Mouse (Mus musculus) heart, embryonic 12.5 days (tissue): ENCODE data around the gene Mbnl1. TPM values are rescaled to one million over a fixed set of nuclear protein-coding genes. Genes with fewer than 3 reads are reported as not detected.

ENCODE experiments used
- ATAC-seq: fragments of 200-750 bp; cut with Nextera tagmentation; 2 replicates; pipeline ENCODE4 v1.8.0; 2017; ENCODE audit warnings: moderate TSS enrichment, moderate library complexity; ENCODE audit not compliant: insufficient number of reproducible peaks, low FRiP score
- H3K27ac ChIP-seq: fragments of 300-500 bp; sonication (generic); 2 replicates; pipeline ENCODE4 v1.5.1; 2016; ENCODE audit warnings: mild to moderate bottlenecking, moderate library complexity; ENCODE audit not compliant: poor library complexity, severe bottlenecking
- H3K27me3 ChIP-seq: fragments of 300-500 bp; sonication (generic); replicated peaks from 2 replicates; pipeline ENCODE4 v1.6.1; 2016; ENCODE audit warnings: mild to moderate bottlenecking, moderate library complexity
- H3K36me3 ChIP-seq: fragments of 300-500 bp; sonication (generic); 2 replicates; pipeline ENCODE4 v1.6.1; 2016; ENCODE audit warnings: mild to moderate bottlenecking, moderate library complexity
- H3K4me1 ChIP-seq: fragments of 300-500 bp; sonication (generic); replicated peaks from 2 replicates; pipeline ENCODE4 v1.6.1; 2016; ENCODE audit warnings: mild to moderate bottlenecking
- H3K4me2 ChIP-seq: fragments of 300-500 bp; sonication (generic); 2 replicates; pipeline ENCODE4 v1.6.1; 2016; ENCODE audit warnings: mild to moderate bottlenecking, moderate library complexity
- H3K4me3 ChIP-seq: fragments of 300-500 bp; sonication (generic); 2 replicates; pipeline ENCODE4 v1.5.1; 2016; ENCODE audit warnings: mild to moderate bottlenecking
- H3K9ac ChIP-seq: fragments of 300-500 bp; sonication (generic); 2 replicates; pipeline ENCODE4 v1.6.1; 2016; ENCODE audit warnings: mild to moderate bottlenecking, moderate library complexity
- H3K9me3 ChIP-seq: fragments of 300-500 bp; sonication (generic); replicated peaks from 2 replicates; pipeline ENCODE4 v1.6.1; 2016; ENCODE audit warnings: mild to moderate bottlenecking, moderate library complexity
- WGBS: fragments of 180-500 bp; shearing (Covaris S2); methylation state at CpG from one replicate; pipeline ENCODE4 v1.1.7; 2016; 5-methylcytosine and 5-hydroxymethylcytosine counted together
- polyA plus RNA-seq: library from polyadenylated mRNA; unstranded; fragments of >200 nt; fragmentation: Nextera tagmentation; extraction: Ambion mirVana; gene quantifications from 2 replicates; pipeline ENCODE4 v1.2.1, GENCODE M21; 2016

Mbnl1 gene
- polyA plus RNA-seq, 1 experiment from 2014 or later = 77.4 TPM

- no peak overlapping the region for H3K4me3 ChIP-seq
- no peaks in the 10 kb centered on the region for H3K27me3 ChIP-seq
- no peak overlapping the region for H3K9ac ChIP-seq
- ATAC-seq = no peak
- no peak overlapping the region for H3K4me2 ChIP-seq
- no peaks in the 10 kb centered on the region for H3K4me1 ChIP-seq
- H3K9me3 ChIP-seq = no peaks in the 10 kb centered on the region
- no peak overlapping the region for H3K27ac ChIP-seq
- 68% methylated on average over 1 of the region's 1 CpGs for WGBS
- no peaks in the 10 kb centered on the region for H3K36me3 ChIP-seq
Measured at GRCm38 (mm10) chr3:60645531-60645930, 172.9 kb downstream of the Mbnl1 start.

- Histone ChIP-seq H3K4me3 (no peak overlapping the region), H3K27ac (no peak overlapping the region), H3K9me3 (no peaks in the 10 kb centered on the region), H3K36me3 (no peaks in the 10 kb centered on the region), H3K9ac (no peak overlapping the region), H3K4me2 (no peak overlapping the region), H3K27me3 (no peaks in the 10 kb centered on the region), H3K4me1 (no peaks in the 10 kb centered on the region)
- whole genome bisulfite sequencing = 51% methylated on average over 1 of the region's 1 CpGs
- ATAC-seq = no peak
Measured at GRCm38 (mm10) chr3:60648293-60648692, 175.7 kb downstream of the Mbnl1 start.

DNA sequence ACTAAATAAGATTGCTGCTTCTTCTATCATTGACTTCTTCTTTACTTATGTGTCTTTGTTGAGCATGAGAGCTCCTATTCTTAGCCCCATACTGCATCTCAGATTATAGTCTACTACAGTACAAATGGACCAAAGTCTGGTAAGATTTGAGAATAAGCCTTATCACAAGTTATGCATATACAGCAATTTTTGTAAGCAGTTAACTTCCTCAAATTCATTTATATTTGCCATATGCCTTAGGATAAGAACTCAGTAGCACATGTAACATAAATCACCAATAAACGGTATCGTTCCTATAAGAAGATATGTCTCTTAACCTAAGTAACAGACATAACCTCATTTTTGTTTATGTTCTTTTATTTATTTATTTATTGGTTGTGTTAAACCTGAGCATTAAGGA lies 188.1 kb downstream of the Mbnl1 start:
- WGBS = 90% methylated on average over 2 of the region's 2 CpGs
- Histone ChIP-seq H3K9ac (no peak overlapping the region), H3K27me3 (no peaks in the 10 kb centered on the region), H3K9me3 (no peaks in the 10 kb centered on the region), H3K4me1 (no peaks in the 10 kb centered on the region), H3K27ac (no peak overlapping the region), H3K4me2 (no peak overlapping the region), H3K4me3 (no peak overlapping the region), H3K36me3 (no peaks in the 10 kb centered on the region)
- ATAC-seq = no peak
